ENCODE assay signal across 16 mouse cellular contexts in genomic region chr13:38545460-38545859, GRCm38 (mm10). TPM values are rescaled to one million over a fixed set of nuclear protein-coding genes. Genes with fewer than 3 reads are reported as not detected.
A peak's percentile ranks its signal among the peaks of the same experiment; 100 is the strongest.
DNase-seq lines count a peak whose midpoint lies in the region; ATAC-seq lines count a peak whose summit lies in the region.
"Had no signal": no experiment of that assay in that cellular context is flagged by ENCODE, and none has a peak within 500 bp of the region (broad histone marks: within the 10 kb centered on the region; RNA-seq: fewer than 3 reads in every experiment).

No protein-coding gene starts in this region.

- H3K4me3 ChIP-seq in forebrain, embryonic 16.5 days (replicated peaks; ENCODE audit: low read length), result no peak overlapping the region
- H3K4me3 ChIP-seq: embryonic facial prominence, embryonic 13.5 days; hindbrain, embryonic 15.5 days; lung, embryonic 15.5 days had no signal

- no peak overlapping the region for H3K27ac ChIP-seq in forebrain, embryonic 16.5 days (ENCODE audit: low read length)
- H3K27ac ChIP-seq: embryonic facial prominence, embryonic 13.5 days; hindbrain, embryonic 15.5 days; lung, embryonic 15.5 days had no signal

- ATAC-seq in forebrain, embryonic 16.5 days, result no peak
- ATAC-seq: forebrain, postnatal 0 days; intestine, embryonic 16.5 days had no signal

- H3K27me3 ChIP-seq in forebrain, embryonic 16.5 days (replicated peaks; ENCODE audit: control insufficient read depth, insufficient read depth, low read length), result no peaks in the 10 kb centered on the region
- H3K27me3 ChIP-seq: embryonic facial prominence, embryonic 13.5 days; hindbrain, embryonic 15.5 days; lung, embryonic 15.5 days had no signal

- peak; percentile 36 for DNase-seq in heart, adult 8-10 months (ENCODE audit: low spot score)
- no peak for DNase-seq in heart, postnatal 25 days (ENCODE audit: low spot score)
- peak; percentile 32 for DNase-seq in testis, postnatal 10 days (ENCODE audit: low spot score)
- DNase-seq in testis, postnatal 14 days (ENCODE audit: low spot score), result no peak
- peak; percentile 56 for DNase-seq in gastrocnemius, postnatal 14 days
- no peak for DNase-seq in spleen, postnatal 4 days (ENCODE audit: low spot score in 2 of 2)
- DNase-seq: cerebellum, adult 9-11 months; forebrain, postnatal 0 days; layer of hippocampus, postnatal 36 days; liver; right cerebral cortex, postnatal 25 days had no signal

- H3K4me1 ChIP-seq in forebrain, embryonic 16.5 days (replicated peaks; ENCODE audit: control insufficient read depth, insufficient read depth, low read length), result no peaks in the 10 kb centered on the region
- H3K4me1 ChIP-seq: embryonic facial prominence, embryonic 13.5 days; hindbrain, embryonic 15.5 days; lung, embryonic 15.5 days had no signal

- intact Hi-C loops in heart, postnatal 25 days (cut with DNase I), result no loop called here
- intact Hi-C loops in gastrocnemius, postnatal 14 days (cut with DNase I; ENCODE audit: low total_unique reads), result no loop called here

- H3K4me2 ChIP-seq in forebrain, embryonic 16.5 days (ENCODE audit: low read length), result no peak overlapping the region
- H3K4me2 ChIP-seq: embryonic facial prominence, embryonic 13.5 days; hindbrain, embryonic 15.5 days; lung, embryonic 15.5 days had no signal

- H3K36me3 ChIP-seq in forebrain, embryonic 16.5 days (ENCODE audit: control insufficient read depth, insufficient read depth), result no peaks in the 10 kb centered on the region
- H3K36me3 ChIP-seq: embryonic facial prominence, embryonic 13.5 days; hindbrain, embryonic 15.5 days; lung, embryonic 15.5 days had no signal

- H3K9ac ChIP-seq in forebrain, embryonic 16.5 days (replicated peaks; ENCODE audit: low read depth, low read length), result no peak overlapping the region
- H3K9ac ChIP-seq: embryonic facial prominence, embryonic 13.5 days; forebrain, postnatal 0 days; hindbrain, embryonic 15.5 days; lung, embryonic 15.5 days had no signal

- WGBS in forebrain, embryonic 16.5 days, result 68% methylated on average over 3 of the region's 3 CpGs

- no peaks in the 10 kb centered on the region for H3K9me3 ChIP-seq in forebrain, embryonic 16.5 days (ENCODE audit: control insufficient read depth, low read length)
- H3K9me3 ChIP-seq: embryonic facial prominence, embryonic 13.5 days; hindbrain, embryonic 15.5 days; lung, embryonic 15.5 days had no signal

RNA-seq across cellular contexts. Expression of gene Txndc5, which starts 16.8 kb away (rescaled TPM):
- 10 to 100 TPM; 31.4 to 37.3 (median 34.8) TPM for total RNA-seq in heart, adult 8-10 months (2022)
- total RNA-seq in heart, postnatal 25 days (2021), result 10 to 100 TPM; 32.3 to 37.4 TPM
- 10 to 100 TPM; 36.4 to 46.9 TPM for total RNA-seq in gastrocnemius, postnatal 14 days (2021)
- polyA plus RNA-seq in forebrain, embryonic 16.5 days (2015; fragmentation: Nextera tagmentation; extraction: Ambion mirVana), result 59.8 and 68.9 TPM in 2 replicates

Comparison
In these comparisons a context has a peak if more than half of its experiments do, and no peak if none do; other contexts are left out.
1. DNase-seq: peak in heart, adult 8-10 months (single experiment), testis, postnatal 10 days (single experiment) and gastrocnemius, postnatal 14 days (single experiment); none in heart, postnatal 25 days (single experiment), testis, postnatal 14 days (single experiment) and spleen, postnatal 4 days (0 of 2).